Mouse (Mus musculus): ENCODE measurements around the gene Atxn1. TPM values are rescaled to one million over a fixed set of nuclear protein-coding genes. Genes with fewer than 3 reads are reported as not detected.

Gene Atxn1
- total RNA-seq, 2 experiments from 2014 or later = 43.3 to 46.1 TPM

- intact Hi-C loops (cut with DNase I) = no loop called here
- DNase-seq = no peak
These were observed 305.0 kb downstream of the Atxn1 start for GRCm38 (mm10) chr13:45659813-45660212.

GRCm38 (mm10) chr13:45658343-45658742, 306.5 kb downstream of the Atxn1 start:
- intact Hi-C loops (cut with DNase I) = no loop called here
- DNase-seq = no peak

- intact Hi-C loops (cut with DNase I) = no loop called here
- DNase-seq = no peak
These were observed 307.6 kb downstream of the Atxn1 start for GRCm38 (mm10) chr13:45657176-45657575.

GRCm38 (mm10) chr13:45651652-45652241, 313.1 kb downstream of the Atxn1 start:
- intact Hi-C loops (cut with DNase I) = no loop called here
- no peak for DNase-seq

GRCm38 (mm10) chr13:45649197-45649812, 315.5 kb downstream of the Atxn1 start:
- intact Hi-C loops (cut with DNase I) = no loop called here
- DNase-seq = no peak

GRCm38 (mm10) chr13:45643780-45644395, 320.9 kb downstream of the Atxn1 start:
- intact Hi-C loops (cut with DNase I) = loop anchor here (2.0 kb wide), 1 partner anchor 33 kb away; no protein-coding TSS in a partner anchor
- DNase-seq = no peak

GRCm38 (mm10) chr13:45642913-45643312, 321.9 kb downstream of the Atxn1 start:
- intact Hi-C loops (cut with DNase I) = no loop called here
- no peak for DNase-seq

- intact Hi-C loops (cut with DNase I) = no loop called here
- no peak for DNase-seq
These were observed 324.4 kb downstream of the Atxn1 start for GRCm38 (mm10) chr13:45640431-45640830.

GRCm38 (mm10) chr13:45638281-45638680, 326.5 kb downstream of the Atxn1 start:
- intact Hi-C loops (cut with DNase I) = loop anchor here (5.0 to 10.0 kb wide), 5 partner anchors 54 to 527 kb away; partner anchors contain the start of gene Atxn1
- DNase-seq = no peak

- DNase-seq = peak; percentile 59 to 74
- intact Hi-C loops (cut with DNase I) = loop anchor here (2.0 to 10.0 kb wide), 6 partner anchors 25 to 527 kb away; partner anchors contain the start of gene Atxn1
These were observed 327.5 kb downstream of the Atxn1 start for GRCm38 (mm10) chr13:45637324-45637723.

- intact Hi-C loops (cut with DNase I) = loop anchor here (2.0 to 10.0 kb wide), 6 partner anchors 24 to 528 kb away; partner anchors contain the start of gene Atxn1
- DNase-seq = peak in 1 of 2 experiments; percentile 7
These were observed 328.4 kb downstream of the Atxn1 start for GRCm38 (mm10) chr13:45636435-45636834.

- DNase-seq = no peak
- intact Hi-C loops (cut with DNase I) = loop anchor here (2.0 to 10.0 kb wide), 3 partner anchors 57 to 531 kb away; no protein-coding TSS in a partner anchor
These were observed 330.9 kb downstream of the Atxn1 start for GRCm38 (mm10) chr13:45633918-45634317.

GRCm38 (mm10) chr13:45632133-45632532, 332.7 kb downstream of the Atxn1 start:
- DNase-seq = no peak
- intact Hi-C loops (cut with DNase I) = loop anchor here (5.0 to 10.0 kb wide), 2 partner anchors 175 to 533 kb away; no protein-coding TSS in a partner anchor

- intact Hi-C loops (cut with DNase I) = loop anchor here (5.0 to 10.0 kb wide), 2 partner anchors 177 to 534 kb away; no protein-coding TSS in a partner anchor
- DNase-seq = peak in 1 of 2 experiments; percentile 10
These were observed 334.1 kb downstream of the Atxn1 start for GRCm38 (mm10) chr13:45630518-45631290.

GRCm38 (mm10) chr13:45629750-45630149, 335.1 kb downstream of the Atxn1 start:
- no peak for DNase-seq
- intact Hi-C loops (cut with DNase I) = loop anchor here (5.0 to 10.0 kb wide), 2 partner anchors 178 to 535 kb away; no protein-coding TSS in a partner anchor

GRCm38 (mm10) chr13:45628341-45628740, 336.5 kb downstream of the Atxn1 start:
- no peak for DNase-seq
- intact Hi-C loops (cut with DNase I) = no loop called here

- intact Hi-C loops (cut with DNase I) = no loop called here
- peak; percentile 26 to 41 for DNase-seq
These were observed 337.5 kb downstream of the Atxn1 start for GRCm38 (mm10) chr13:45627206-45627751.

- DNase-seq = no peak
- intact Hi-C loops (cut with DNase I) = no loop called here
These were observed 339.1 kb downstream of the Atxn1 start for GRCm38 (mm10) chr13:45625740-45626139.

GRCm38 (mm10) chr13:45623846-45624245, 341.0 kb downstream of the Atxn1 start:
- DNase-seq = no peak
- intact Hi-C loops (cut with DNase I) = no loop called here
